Mouse (Mus musculus) c-Kit-positive CD71-negative TER-119-negative erythroid progenitor cells, embryonic 14.5 days (primary cell): ENCODE data around the gene Larp7.

Experiments used
- DNase-seq: peaks from one replicate; pipeline ENCODE4 v3.0.0-alpha.2; 2013; ENCODE audit warnings: low read depth

The Larp7 gene

GRCm38 (mm10) chr3:127552973-127553719 lies at the start of gene Larp7, which contains the start of gene Zgrf1:
TSS of gene Larp7 (minus strand) at chr3:127553349.
TSS of gene Zgrf1 (plus strand) at chr3:127553489.
- DNase-seq = peak; percentile 98

GRCm38 (mm10) chr3:127597136-127597535 lies 44.0 kb upstream of the Larp7 start:
- no peak for DNase-seq

GRCm38 (mm10) chr3:127572557-127572956 lies 19.4 kb upstream of the Larp7 start:
- DNase-seq = peak; percentile 63

GRCm38 (mm10) chr3:127565129-127565528 lies 12.0 kb upstream of the Larp7 start:
- DNase-seq = no peak

- DNase-seq = no peak
These were observed 9.8 kb upstream of the Larp7 start for GRCm38 (mm10) chr3:127562974-127563373.

- DNase-seq = no peak
These were observed 5.1 kb upstream of the Larp7 start for GRCm38 (mm10) chr3:127558201-127558600.

GRCm38 (mm10) chr3:127554723-127555122 lies 1.6 kb upstream of the Larp7 start:
- no peak for DNase-seq

- DNase-seq = no peak
These were observed 533 bp upstream of the Larp7 start for GRCm38 (mm10) chr3:127553720-127554043.

GRCm38 (mm10) chr3:127552434-127552972 lies 646 bp downstream of the Larp7 start:
- peak; percentile 32 for DNase-seq

GRCm38 (mm10) chr3:127547882-127548281 lies 5.3 kb downstream of the Larp7 start:
- DNase-seq = no peak

GRCm38 (mm10) chr3:127544610-127545121 lies 8.5 kb downstream of the Larp7 start:
- DNase-seq = no peak

GRCm38 (mm10) chr3:127543976-127544375 lies 9.2 kb downstream of the Larp7 start:
- no peak for DNase-seq

GRCm38 (mm10) chr3:127539193-127539592 lies 14.0 kb downstream of the Larp7 start:
- DNase-seq = no peak

- DNase-seq = no peak
These were observed 22.9 kb downstream of the Larp7 start for GRCm38 (mm10) chr3:127530293-127530692.

GRCm38 (mm10) chr3:127529824-127530223 lies 23.3 kb downstream of the Larp7 start:
- no peak for DNase-seq

- no peak for DNase-seq
These were observed 23.9 kb downstream of the Larp7 start for GRCm38 (mm10) chr3:127529210-127529609.

GRCm38 (mm10) chr3:127527465-127528034 lies 25.6 kb downstream of the Larp7 start:
- no peak for DNase-seq

- no peak for DNase-seq
These were observed 27.8 kb downstream of the Larp7 start for GRCm38 (mm10) chr3:127525188-127525819.

- no peak for DNase-seq
These were observed 32.0 kb downstream of the Larp7 start for GRCm38 (mm10) chr3:127521156-127521555.

GRCm38 (mm10) chr3:127520300-127520699 lies 32.8 kb downstream of the Larp7 start:
- DNase-seq = no peak

GRCm38 (mm10) chr3:127515251-127515650 lies 37.9 kb downstream of the Larp7 start:
- no peak for DNase-seq

- DNase-seq = no peak
These were observed 39.5 kb downstream of the Larp7 start for GRCm38 (mm10) chr3:127513699-127514098.
